Mouse (Mus musculus): ENCODE data around the gene Stambp. TPM values are rescaled to one million over a fixed set of nuclear protein-coding genes. Genes with fewer than 3 reads are reported as not detected.

The Stambp gene
- polyA plus RNA-seq, 1 experiment, result 14.6 TPM

DNA sequence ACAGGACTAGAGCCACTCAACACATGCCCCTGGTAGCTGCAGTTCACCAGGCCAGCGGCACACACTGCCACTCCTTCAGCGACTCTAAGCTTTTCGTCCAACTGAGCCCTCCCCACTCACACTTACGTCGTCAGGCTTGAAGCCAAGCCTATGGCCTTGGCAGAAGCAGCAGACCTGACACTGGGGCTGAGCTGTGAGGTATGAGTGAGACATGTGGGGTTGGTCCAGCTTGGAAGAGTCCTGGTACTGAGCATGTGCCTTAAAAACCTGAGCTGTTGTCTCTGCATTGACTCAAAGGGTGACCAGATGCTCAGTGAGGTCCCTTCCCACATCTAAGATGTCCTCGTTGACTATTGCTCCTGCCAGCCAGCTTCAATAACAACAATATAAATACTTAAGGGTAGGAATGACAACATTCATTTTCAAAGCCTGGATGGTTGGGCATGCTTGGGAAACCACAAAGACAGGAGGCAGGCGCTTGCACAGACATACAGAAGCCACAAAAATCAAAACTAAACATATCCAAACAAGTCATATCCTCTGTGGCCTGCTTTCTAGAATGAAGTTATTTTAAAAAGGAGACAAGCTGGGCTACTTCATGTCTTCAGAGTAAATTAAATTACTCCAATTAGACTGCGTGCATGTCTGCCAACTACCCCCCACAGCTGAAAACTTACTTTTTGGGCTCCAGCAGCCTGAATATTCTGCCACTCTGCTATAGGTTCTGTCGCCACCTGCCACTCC lies 76.3 kb downstream of the Stambp start:
- Histone ChIP-seq H3K4me3 (replicated peaks; ENCODE audit: control insufficient read depth, low read depth, low read length) (no peak overlapping the region), H3K27ac (ENCODE audit: control insufficient read depth, insufficient read depth, low read depth, low read length, poor library complexity) (no peak overlapping the region), H3K4me1 (ENCODE audit: control insufficient read depth, insufficient read depth, low read length) (peaks cover 1% of the 10 kb centered on the region; the same call in 1 of the 2 replicates)
- WGBS, result 87% methylated on average over 9 of the region's 9 CpGs
- TF ChIP-seq CTCF (IDR thresholded peaks at IDR 0.05; ENCODE audit: control insufficient read depth, insufficient read depth, low read length), result no peak
- TF ChIP-seq POLR2A (IDR thresholded peaks at IDR 0.05; ENCODE audit: borderline replicate concordance, control insufficient read depth, low read depth, low read length), result no peak

Other genes starting within 250 kb of the Stambp start
- gene Mthfd2, start 246.8 kb downstream of the Stambp start, polyA plus RNA-seq (2011; ENCODE audit: insufficient read depth, insufficient read length, low replicate concordance, missing spikeins), result 22.0 and 30.0 TPM in 2 replicates
- gene Mob1a, start 246.7 kb downstream of the Stambp start, polyA plus RNA-seq (2011; ENCODE audit: insufficient read depth, insufficient read length, low replicate concordance, missing spikeins), result 24.6 and 31.2 TPM in 2 replicates
- 128 and 170 TPM in 2 replicates for gene Bola3, start 223.6 kb downstream of the Stambp start, polyA plus RNA-seq (2011; ENCODE audit: insufficient read depth, insufficient read length, low replicate concordance, missing spikeins)
- 23.1 and 35.7 TPM in 2 replicates for gene Tet3, start 113.6 kb downstream of the Stambp start, polyA plus RNA-seq (2011; ENCODE audit: insufficient read depth, insufficient read length, low replicate concordance, missing spikeins)
- gene Dguok, start 65.8 kb downstream of the Stambp start, polyA plus RNA-seq (2011; ENCODE audit: insufficient read depth, insufficient read length, low replicate concordance, missing spikeins), result 24.0 and 38.4 TPM in 2 replicates
- gene Actg2, start 36.5 kb downstream of the Stambp start, polyA plus RNA-seq (2011; ENCODE audit: insufficient read depth, insufficient read length, low replicate concordance, missing spikeins), result 3.2 TPM in 1 of 2 replicates, not detected in the other
- gene Clec4f, start 83.5 kb upstream of the Stambp start, polyA plus RNA-seq (2011; ENCODE audit: insufficient read depth, insufficient read length, low replicate concordance, missing spikeins), result 1.6 TPM in 1 of 2 replicates, not detected in the other
- gene Cd207, start 105.1 kb upstream of the Stambp start, polyA plus RNA-seq (2011; ENCODE audit: insufficient read depth, insufficient read length, low replicate concordance, missing spikeins), result not detected in 2 replicates
- not detected in 2 replicates for gene Vax2, start 138.5 kb upstream of the Stambp start, polyA plus RNA-seq (2011; ENCODE audit: insufficient read depth, insufficient read length, low replicate concordance, missing spikeins)
- not detected in 2 replicates for gene Atp6v1b1, start 170.3 kb upstream of the Stambp start, polyA plus RNA-seq (2011; ENCODE audit: insufficient read depth, insufficient read length, low replicate concordance, missing spikeins)
- not detected in 2 replicates for gene Ankrd53, start 189.9 kb upstream of the Stambp start, polyA plus RNA-seq (2011; ENCODE audit: insufficient read depth, insufficient read length, low replicate concordance, missing spikeins)
- gene Tex261, start 203.1 kb upstream of the Stambp start, polyA plus RNA-seq (2011; ENCODE audit: insufficient read depth, insufficient read length, low replicate concordance, missing spikeins), result 23.5 and 30.4 TPM in 2 replicates
- 35.4 and 59.8 TPM in 2 replicates for gene Nagk, start 222.3 kb upstream of the Stambp start, polyA plus RNA-seq (2011; ENCODE audit: insufficient read depth, insufficient read length, low replicate concordance, missing spikeins)

All from bone marrow, adult 2 months (tissue).